Mouse (Mus musculus): Measurements from ENCODE around the gene Nfya.

GRCm38 (mm10) chr17:48411241-48411640 lies 1.5 kb upstream of the Nfya start:
- TF ChIP-seq POLR2A (IDR thresholded peaks at IDR 0.05; ENCODE audit: borderline replicate concordance, extremely low read depth, insufficient read depth, insufficient read length, poor library complexity, severe bottlenecking) (no peak), CTCF (IDR thresholded peaks at IDR 0.05; ENCODE audit: borderline replicate concordance, extremely low read depth, insufficient read depth, insufficient read length) (no peak)
